Mouse (Mus musculus) olfactory bulb, adult 2 months (tissue): ENCODE results near the gene Patz1.

ENCODE experiments used
- CTCF ChIP-seq: fragments of 200-500 bp; IDR thresholded peaks from 2 replicates; pipeline ENCODE4 v1.5.1; 2012; ENCODE audit warnings: low read depth, mild to moderate bottlenecking, low read length, moderate library complexity; ENCODE audit not compliant: insufficient read depth
- POLR2A ChIP-seq: fragments of 200-500 bp; IDR thresholded peaks from 2 replicates; pipeline ENCODE4 v1.6.1; 2012; ENCODE audit warnings: mild to moderate bottlenecking, low read depth, low read length, moderate library complexity; ENCODE audit not compliant: insufficient read depth

- TF ChIP-seq CTCF (no peak), POLR2A (no peak)
These were observed 46.3 kb upstream of the Patz1 start for GRCm38 (mm10) chr11:3242395-3242794.
